Mouse (Mus musculus) embryonic facial prominence, embryonic 10.5 days (tissue): ENCODE measurements around the gene Usp51. TPM values are rescaled to one million over a fixed set of nuclear protein-coding genes. Genes with fewer than 3 reads are reported as not detected.
"Not testable (repeated sequence)": the region's sequence is repeated elsewhere in the genome, so short reads cannot be mapped to it uniquely, and the experiment has no call there.

ENCODE experiments used
- DNase-seq: peaks from one replicate; pipeline ENCODE4 v3.0.0-alpha.2; 2017; ENCODE audit warnings: low spot score
- H3K27ac ChIP-seq: fragments of 300-500 bp; sonication (generic); replicated peaks from 2 replicates; pipeline ENCODE4 v1.5.1; 2016; ENCODE audit warnings: mild to moderate bottlenecking
- H3K27me3 ChIP-seq: fragments of 300-500 bp; sonication (generic); replicated peaks from 2 replicates; pipeline ENCODE4 v1.6.1; 2016; ENCODE audit warnings: low read depth, mild to moderate bottlenecking; ENCODE audit not compliant: poor library complexity, severe bottlenecking
- H3K36me3 ChIP-seq: fragments of 300-500 bp; sonication (generic); replicated peaks from 2 replicates; pipeline ENCODE4 v1.6.1; 2016; ENCODE audit warnings: mild to moderate bottlenecking, moderate library complexity
- H3K4me1 ChIP-seq: fragments of 300-500 bp; sonication (generic); 2 replicates; pipeline ENCODE4 v1.6.1; 2016
- H3K4me3 ChIP-seq: fragments of 300-500 bp; sonication (generic); 2 replicates; pipeline ENCODE4 v1.5.1; 2016; ENCODE audit warnings: mild to moderate bottlenecking, moderate library complexity
- H3K9me3 ChIP-seq: fragments of 300-500 bp; sonication (generic); 2 replicates; pipeline ENCODE4 v1.6.1; 2016; ENCODE audit warnings: mild to moderate bottlenecking
- WGBS: fragments of 180-500 bp; shearing (Covaris S2); methylation state at CpG from one replicate; pipeline ENCODE4 v1.1.7; 2016; 5-methylcytosine and 5-hydroxymethylcytosine counted together
- polyA plus RNA-seq: library from polyadenylated mRNA; unstranded; fragments of >200 nt; fragmentation: Nextera tagmentation; extraction: Ambion mirVana; gene quantifications from 2 replicates; pipeline ENCODE4 v1.2.1, GENCODE M21; 2016

Gene Usp51
- 3.7 and 4.0 TPM in 2 replicates for polyA plus RNA-seq

GRCm38 (mm10) chrX:153006387-153006841 lies at the start of gene Usp51:
Gene Usp51, plus strand, starts transcription at chrX:153006469.
- H3K4me1 ChIP-seq: no peaks in the 10 kb centered on the region
- no peaks in the 10 kb centered on the region for H3K36me3 ChIP-seq
- H3K9me3 ChIP-seq: 0 out of 2 replicates have a peak, but pooled peaks cover 3% of the 10 kb centered on the region
- 20% methylated on average over 23 of the region's 23 CpGs for WGBS
- peak within 1 kb of the TSS; percentile 89 for H3K27ac ChIP-seq
- peaks cover 36% of the 10 kb centered on the region for H3K27me3 ChIP-seq
- peak within 1 kb of the TSS; percentile 67 for H3K4me3 ChIP-seq
- peak; percentile 55 for DNase-seq

- no peak overlapping the region for H3K4me3 ChIP-seq
- peaks cover 17% of the 10 kb centered on the region for H3K27me3 ChIP-seq
- WGBS: 87% methylated on average over 6 of the region's 6 CpGs
- H3K4me1 ChIP-seq: peaks cover 4% of the 10 kb centered on the region
- no peak for DNase-seq
- no peaks in the 10 kb centered on the region for H3K9me3 ChIP-seq
- H3K36me3 ChIP-seq: no peaks in the 10 kb centered on the region
- H3K27ac ChIP-seq: no peak overlapping the region
Observed at GRCm38 (mm10) chrX:152969606-152970005, 36.7 kb upstream of the Usp51 start.

- H3K36me3 ChIP-seq, H3K4me1 ChIP-seq, H3K9me3 ChIP-seq, DNase-seq: not testable (repeated sequence)
- WGBS: 22% methylated on average over 8 of the region's 19 CpGs
- Histone ChIP-seq H3K4me3 (peak overlapping the region; percentile 28; the same call in 1 of the 2 replicates), H3K27ac (peak overlapping the region; percentile 78; the same call in 1 of the 2 replicates), H3K27me3 (peaks cover 55% of the 10 kb centered on the region)
Observed at GRCm38 (mm10) chrX:152973476-152974203, 32.6 kb upstream of the Usp51 start.

- H3K4me3 ChIP-seq: peak overlapping the region; percentile 28; the same call in 1 of the 2 replicates
- DNase-seq: peak; percentile 63
- H3K27me3 ChIP-seq: peaks cover 55% of the 10 kb centered on the region
- no peaks in the 10 kb centered on the region for H3K9me3 ChIP-seq
- H3K4me1 ChIP-seq: peaks cover 7% of the 10 kb centered on the region
- peak overlapping the region; percentile 78 for H3K27ac ChIP-seq
- WGBS: 19% methylated on average over 10 of the region's 10 CpGs
- no peaks in the 10 kb centered on the region for H3K36me3 ChIP-seq
Observed at GRCm38 (mm10) chrX:152974204-152974661, 32.0 kb upstream of the Usp51 start.

GRCm38 (mm10) chrX:152976538-152976937 lies 29.7 kb upstream of the Usp51 start:
- Histone ChIP-seq H3K27me3 (peaks cover 66% of the 10 kb centered on the region), H3K4me3 (no peak overlapping the region), H3K4me1 (peaks cover 7% of the 10 kb centered on the region), H3K36me3 (no peaks in the 10 kb centered on the region), H3K9me3 (no peaks in the 10 kb centered on the region), H3K27ac (no peak overlapping the region)
- 91% methylated on average over 6 of the region's 6 CpGs for WGBS
- no peak for DNase-seq

- no peak overlapping the region for H3K4me3 ChIP-seq
- no peaks in the 10 kb centered on the region for H3K36me3 ChIP-seq
- H3K4me1 ChIP-seq: no peaks in the 10 kb centered on the region
- WGBS: 74% methylated on average over 2 of the region's 2 CpGs
- H3K27ac ChIP-seq: no peak overlapping the region
- H3K27me3 ChIP-seq: peaks cover 38% of the 10 kb centered on the region
- DNase-seq: no peak
- no peaks in the 10 kb centered on the region for H3K9me3 ChIP-seq
Observed at GRCm38 (mm10) chrX:152985009-152985408, 21.3 kb upstream of the Usp51 start.

GRCm38 (mm10) chrX:152989852-152990251 lies 16.4 kb upstream of the Usp51 start:
- H3K4me3 ChIP-seq, DNase-seq, H3K4me1 ChIP-seq, H3K27ac ChIP-seq, H3K9me3 ChIP-seq, H3K36me3 ChIP-seq: not testable (repeated sequence)
- peaks cover 21% of the 10 kb centered on the region for H3K27me3 ChIP-seq

GRCm38 (mm10) chrX:152996105-152996504 lies 10.2 kb upstream of the Usp51 start:
- WGBS: no CpG with 5 or more reads among the region's 3 CpGs

GRCm38 (mm10) chrX:153007021-153007684 lies 884 bp downstream of the Usp51 start:
- DNase-seq: peak; percentile 79
- Histone ChIP-seq H3K27ac (peak overlapping the region; percentile 89), H3K9me3 (0 out of 2 replicates have a peak, but pooled peaks cover 3% of the 10 kb centered on the region), H3K36me3 (no peaks in the 10 kb centered on the region), H3K27me3 (peaks cover 44% of the 10 kb centered on the region), H3K4me3 (peak overlapping the region; percentile 67), H3K4me1 (no peaks in the 10 kb centered on the region)
- WGBS: 14% methylated on average over 58 of the region's 58 CpGs

More at GRCm38 (mm10) chrX:152996105-152996504, 10.2 kb upstream of the Usp51 start:
- H3K27ac ChIP-seq, DNase-seq, H3K4me1 ChIP-seq, H3K4me3 ChIP-seq, H3K9me3 ChIP-seq, H3K36me3 ChIP-seq: not testable (repeated sequence)
- peaks cover 15% of the 10 kb centered on the region for H3K27me3 ChIP-seq

- Histone ChIP-seq H3K4me1 (no peaks in the 10 kb centered on the region), H3K4me3 (peak overlapping the region; percentile 67), H3K27ac (peak overlapping the region; percentile 89), H3K9me3 (0 out of 2 replicates have a peak, but pooled peaks cover 3% of the 10 kb centered on the region), H3K27me3 (peaks cover 49% of the 10 kb centered on the region), H3K36me3 (no peaks in the 10 kb centered on the region)
- WGBS: 33% methylated on average over 9 of the region's 9 CpGs
- DNase-seq: no peak
Observed at GRCm38 (mm10) chrX:153007685-153008047, 1.4 kb downstream of the Usp51 start.

- not testable (repeated sequence) for H3K4me1 ChIP-seq, H3K4me3 ChIP-seq, H3K9me3 ChIP-seq, H3K27ac ChIP-seq, DNase-seq, H3K36me3 ChIP-seq
- no CpG with 5 or more reads among the region's 3 CpGs for WGBS
- peaks cover 15% of the 10 kb centered on the region for H3K27me3 ChIP-seq
Observed at GRCm38 (mm10) chrX:153025255-153025654, 19.0 kb downstream of the Usp51 start.

GRCm38 (mm10) chrX:153025709-153026108 lies 19.4 kb downstream of the Usp51 start:
- 83% methylated on average over 3 of the region's 3 CpGs for WGBS
- H3K9me3 ChIP-seq, DNase-seq, H3K4me3 ChIP-seq, H3K27ac ChIP-seq, H3K4me1 ChIP-seq, H3K36me3 ChIP-seq: not testable (repeated sequence)
- H3K27me3 ChIP-seq: peaks cover 15% of the 10 kb centered on the region

GRCm38 (mm10) chrX:153031547-153031946 lies 25.3 kb downstream of the Usp51 start:
- H3K36me3 ChIP-seq, DNase-seq, H3K9me3 ChIP-seq, H3K27ac ChIP-seq, H3K4me1 ChIP-seq, H3K4me3 ChIP-seq: not testable (repeated sequence)
- H3K27me3 ChIP-seq: peaks cover 19% of the 10 kb centered on the region
